Mouse (Mus musculus) embryonic fibroblast, embryonic 13.5 days (primary cell): ENCODE data around the gene Ncoa3.

Experiments
- CTCF ChIP-seq: IDR thresholded peaks from 2 replicates; pipeline ENCODE4 v1.5.1; 2011; ENCODE audit warnings: mild to moderate bottlenecking, control low read depth, low read length, moderate library complexity, borderline replicate concordance; ENCODE audit not compliant: insufficient read depth
- POLR2A ChIP-seq: IDR thresholded peaks from 2 replicates; pipeline ENCODE4 v1.6.1; 2011; ENCODE audit warnings: low read depth, mild to moderate bottlenecking, control low read depth, low read length, moderate library complexity

DNA sequence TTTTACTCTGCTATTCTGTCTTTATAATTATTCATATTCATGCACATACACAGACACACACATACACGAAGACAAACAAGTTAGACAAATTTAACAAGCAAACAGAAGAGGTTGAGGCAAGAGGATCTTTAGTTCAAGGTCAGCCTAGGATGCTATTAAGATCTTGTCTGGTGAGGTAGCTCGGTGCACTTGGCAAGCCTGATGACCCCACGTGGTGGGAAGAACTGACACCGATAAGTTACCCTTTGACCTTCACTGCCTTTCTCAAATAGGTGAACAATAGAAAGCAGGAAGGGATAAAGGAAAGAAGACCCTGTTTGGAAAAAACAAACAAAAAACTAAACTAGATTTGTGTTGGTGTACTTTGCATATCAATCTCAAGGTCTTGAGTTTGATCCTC is 10.0 kb downstream of the Ncoa3 start:
- TF ChIP-seq POLR2A (no peak), CTCF (no peak)
